Mouse (Mus musculus) adrenal gland, adult 18-20 months (tissue): Measurements from ENCODE around the gene Adgrg2. TPM values are rescaled to one million over a fixed set of nuclear protein-coding genes. Genes with fewer than 3 reads are reported as not detected.

ENCODE experiments used
- DNase-seq, 2 experiments: peaks; one replicate each; pipeline ENCODE4 v3.0.0; 2021 to 2022; ENCODE audit warnings: low spot score in 2 of 2
- long read RNA-seq, 2 experiments: library from polyadenylated mRNA; stranded (forward); transcript quantifications; one replicate each; pipeline ENCODE4 v2.0.0; 2021
- total RNA-seq, 2 experiments: library from RNA; stranded (reverse); gene quantifications; 1 replicate in 1 of 2; 2 replicates in 1 of 2; pipeline ENCODE4 v1.2.3; 2021

Gene Adgrg2
- 1 to 10 TPM; 5.3 to 5.6 TPM for total RNA-seq
- long read RNA-seq, experiment 1, full-length matches to known transcripts = 1 of 1 reads
- long read RNA-seq, experiment 1, partial matches to known transcripts = 0 of 1 reads
- long read RNA-seq, experiment 1, other reads (novel, unspliced or antisense) = 0 of 1 reads
- long read RNA-seq, experiment 2, partial matches to known transcripts = 3 of 3 reads
- long read RNA-seq, experiment 2, other reads (novel, unspliced or antisense) = 0 of 3 reads

DNA sequence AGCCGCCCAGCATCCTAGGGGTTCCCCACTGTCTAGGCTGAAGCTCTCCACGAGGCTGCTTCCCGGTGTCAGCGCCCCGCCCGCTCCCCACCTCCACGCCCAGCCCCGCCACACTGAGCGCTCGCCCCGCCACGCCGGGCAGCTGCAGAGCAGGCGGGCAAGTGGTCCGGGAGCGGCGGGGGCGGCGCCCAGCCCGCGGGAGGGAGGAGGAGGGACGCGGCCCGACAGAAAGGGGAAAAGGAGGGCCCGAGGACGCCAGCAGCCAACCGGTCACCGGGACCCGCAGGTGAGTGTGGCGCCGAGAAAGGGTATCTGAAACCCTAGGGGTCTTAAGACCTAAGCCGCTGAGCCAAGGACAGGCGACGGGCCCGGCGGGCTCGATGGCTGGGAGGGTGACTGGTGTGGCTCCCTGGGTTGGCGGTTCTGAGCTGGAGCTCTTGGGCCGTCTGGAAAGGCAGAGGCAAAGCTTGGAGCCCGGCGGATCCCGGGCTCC is at the start of gene Adgrg2:
Adgrg2 (plus strand) TSS at position 227 of the 493 bp plus-strand sequence.
- peak; percentile 15 to 25 for DNase-seq

- no peak for DNase-seq
Observed at GRCm38 (mm10) chrX:160350995-160351394, 39.5 kb upstream of the Adgrg2 start.

DNA sequence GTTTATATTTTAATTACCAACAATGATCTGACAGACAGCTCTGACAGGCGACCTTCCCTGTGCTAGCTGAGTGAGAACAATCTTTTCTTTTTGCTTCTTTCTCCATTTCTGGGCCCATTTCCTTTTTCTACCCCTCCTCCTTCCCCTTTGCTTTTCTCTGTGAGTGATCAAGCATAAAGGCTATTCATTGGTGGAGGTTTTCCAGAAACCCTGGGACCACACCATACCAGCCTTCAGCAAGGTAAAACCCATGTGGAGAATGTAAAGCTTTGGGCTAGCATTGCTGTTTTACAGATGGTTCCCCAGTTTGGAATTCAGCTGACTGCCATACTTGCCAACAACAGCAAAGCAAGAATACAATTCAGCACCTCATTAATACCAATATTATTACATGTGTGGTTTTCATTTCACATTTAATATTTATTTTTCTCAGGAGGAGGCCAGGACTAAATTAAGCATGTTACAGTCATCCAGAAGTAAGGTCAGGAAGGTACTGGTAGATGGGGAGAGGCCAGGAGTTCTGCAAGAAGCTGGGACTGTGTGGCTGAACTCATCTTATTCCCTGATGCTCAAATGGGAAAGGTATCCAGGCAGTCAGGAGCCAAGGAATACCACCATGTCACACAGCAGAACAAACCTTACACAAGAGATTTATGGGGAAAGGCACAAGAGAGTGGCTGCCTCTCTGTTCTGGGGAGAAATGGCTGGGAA is 38.4 kb upstream of the Adgrg2 start:
- DNase-seq = no peak

GRCm38 (mm10) chrX:160384748-160385501 is 5.6 kb upstream of the Adgrg2 start:
- DNase-seq = peak in 1 of 2 experiments; percentile 4

DNA sequence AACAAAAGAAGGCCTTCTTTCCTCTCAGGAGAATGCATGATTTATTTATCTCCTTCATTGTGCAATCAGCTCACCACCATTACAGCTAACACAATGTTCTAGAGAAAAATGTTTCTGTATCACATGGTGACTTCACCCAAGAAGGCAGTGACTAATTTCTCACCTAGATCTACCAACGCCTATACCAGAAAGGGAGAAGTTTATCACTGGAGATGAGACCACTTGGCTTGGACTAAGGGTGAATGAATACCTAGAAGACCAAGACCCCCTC is 5.1 kb upstream of the Adgrg2 start:
- no peak for DNase-seq

- no peak for DNase-seq
Observed at GRCm38 (mm10) chrX:160412930-160413453, 22.5 kb downstream of the Adgrg2 start.

GRCm38 (mm10) chrX:160413881-160414395 is 23.4 kb downstream of the Adgrg2 start:
- DNase-seq = no peak

DNA sequence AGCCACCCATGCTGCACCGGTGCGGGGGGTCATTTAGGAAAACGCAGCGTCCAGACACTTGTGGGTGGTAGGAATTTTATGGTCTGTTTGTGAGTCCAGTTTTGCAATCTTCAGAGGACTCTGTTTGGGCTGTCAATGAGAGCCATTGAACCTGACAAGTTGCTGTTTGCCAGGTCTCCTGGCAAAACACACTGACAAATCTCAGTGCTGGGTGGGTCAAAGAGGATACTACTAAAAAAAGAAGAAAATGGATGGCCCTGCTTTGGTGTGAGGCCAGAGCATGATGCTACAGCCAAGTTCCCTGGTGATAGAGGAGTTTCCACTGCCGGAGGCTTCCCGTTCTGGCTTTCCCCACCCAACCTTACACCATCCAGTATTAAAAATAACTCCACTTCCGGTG is 27.9 kb downstream of the Adgrg2 start:
- DNase-seq = no peak

GRCm38 (mm10) chrX:160423737-160424136 is 33.2 kb downstream of the Adgrg2 start:
- no peak for DNase-seq

DNA sequence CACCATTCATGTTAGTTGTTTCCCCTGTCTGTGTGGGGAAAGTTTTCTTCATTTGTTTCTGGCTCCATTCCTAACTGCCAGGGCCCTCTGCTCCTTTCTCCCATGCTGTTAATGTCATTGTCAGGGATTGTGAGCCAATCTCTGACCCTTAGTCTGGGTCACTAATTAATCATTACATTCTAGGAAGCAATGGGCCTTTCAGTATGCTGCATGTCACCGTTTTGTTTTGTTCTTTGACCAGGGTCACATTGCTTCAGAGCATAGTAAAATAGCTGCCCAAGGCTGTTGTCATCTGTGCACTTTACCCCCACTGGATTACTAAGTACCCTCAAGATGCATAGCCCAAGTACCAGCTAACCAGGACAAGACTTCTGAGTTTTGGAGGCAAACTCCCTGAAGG is 36.0 kb downstream of the Adgrg2 start:
- DNase-seq = peak in 1 of 2 experiments; percentile 5

DNA sequence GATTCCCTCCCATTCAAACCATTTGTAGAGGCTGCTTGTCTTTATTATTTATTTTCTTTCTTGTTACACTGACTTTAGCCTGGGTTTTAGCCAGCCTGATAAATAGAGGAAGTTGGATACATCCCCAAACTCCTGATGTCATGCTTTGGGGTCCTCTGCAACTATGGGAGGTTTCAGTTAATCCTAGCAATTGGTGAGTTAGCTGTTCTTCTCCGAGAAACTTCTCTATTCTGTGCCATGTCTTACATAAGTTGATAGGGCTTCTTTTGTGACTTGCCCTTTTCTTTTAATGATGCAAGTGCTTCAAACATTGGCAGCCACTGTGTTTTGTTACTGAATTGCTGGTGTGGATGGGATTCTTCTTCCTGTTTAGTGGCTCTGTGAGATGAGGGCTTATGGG is 36.4 kb downstream of the Adgrg2 start:
- no peak for DNase-seq

DNA sequence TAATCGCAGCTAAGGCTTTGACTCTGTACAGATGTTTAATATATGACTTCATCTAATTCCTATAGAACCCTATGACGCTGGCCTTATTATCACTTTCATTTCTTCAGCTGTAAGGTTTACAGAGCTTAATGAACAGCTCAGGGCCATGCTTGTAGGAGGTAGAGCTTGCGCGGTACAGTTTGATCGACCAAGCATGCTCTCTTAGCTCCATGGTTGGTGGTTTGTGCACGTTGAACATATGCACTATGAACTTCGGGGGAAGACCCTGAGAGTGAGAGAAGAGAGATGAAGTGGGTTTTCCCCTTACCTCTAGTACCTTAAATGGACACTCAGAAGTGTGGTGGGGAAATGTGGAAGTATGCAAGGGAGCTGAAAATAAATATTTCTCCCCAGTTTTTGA is 41.7 kb downstream of the Adgrg2 start:
- no peak for DNase-seq

GRCm38 (mm10) chrX:160441272-160441671 is 50.8 kb downstream of the Adgrg2 start:
- DNase-seq = no peak

- no peak for DNase-seq
Observed at GRCm38 (mm10) chrX:160448351-160448750, 57.9 kb downstream of the Adgrg2 start.

GRCm38 (mm10) chrX:160449363-160449762 is 58.9 kb downstream of the Adgrg2 start:
- no peak for DNase-seq

DNA sequence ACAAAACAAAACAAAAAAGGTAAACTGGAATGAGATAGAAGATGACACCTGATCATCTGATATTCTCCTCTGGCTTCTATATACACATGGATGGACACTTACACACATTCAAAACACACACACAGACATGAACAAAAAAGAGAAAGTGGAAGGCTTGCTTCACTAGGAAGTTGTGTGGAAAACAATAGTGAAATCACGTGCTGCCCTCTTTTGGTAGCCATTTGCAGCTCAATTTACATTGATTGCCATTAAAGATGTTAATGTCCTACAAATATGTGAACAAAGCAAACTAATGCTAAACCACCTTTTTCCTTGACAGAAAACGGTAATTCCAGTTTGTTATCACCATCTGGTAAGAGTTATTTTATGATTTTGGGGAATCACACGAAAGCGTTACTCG is 65.2 kb downstream of the Adgrg2 start:
- no peak for DNase-seq

DNA sequence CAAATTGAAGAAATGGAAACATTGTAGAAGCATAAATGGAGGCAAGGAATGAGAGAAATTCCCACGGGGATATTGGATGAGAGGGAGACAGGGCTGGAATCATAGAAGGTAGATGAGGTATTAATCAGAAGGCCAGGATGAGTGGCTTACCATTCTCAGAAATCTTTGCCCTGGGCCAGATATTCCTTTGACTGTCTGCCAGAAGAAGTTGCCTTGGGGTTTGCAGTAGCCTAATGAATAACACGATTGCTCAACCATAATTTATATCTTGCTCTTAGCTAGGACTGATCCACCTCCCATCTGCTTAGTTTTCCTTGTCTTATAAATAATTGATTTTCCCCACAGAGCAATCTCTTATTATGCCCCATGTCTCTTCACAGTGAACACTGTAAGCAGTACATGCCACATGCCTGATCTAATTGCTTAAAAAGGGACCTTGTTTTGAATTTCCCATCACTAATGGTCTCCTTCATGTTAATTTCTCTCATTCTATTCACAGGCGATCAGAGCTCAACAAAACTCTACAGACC is 80.8 kb downstream of the Adgrg2 start:
- no peak for DNase-seq

DNA sequence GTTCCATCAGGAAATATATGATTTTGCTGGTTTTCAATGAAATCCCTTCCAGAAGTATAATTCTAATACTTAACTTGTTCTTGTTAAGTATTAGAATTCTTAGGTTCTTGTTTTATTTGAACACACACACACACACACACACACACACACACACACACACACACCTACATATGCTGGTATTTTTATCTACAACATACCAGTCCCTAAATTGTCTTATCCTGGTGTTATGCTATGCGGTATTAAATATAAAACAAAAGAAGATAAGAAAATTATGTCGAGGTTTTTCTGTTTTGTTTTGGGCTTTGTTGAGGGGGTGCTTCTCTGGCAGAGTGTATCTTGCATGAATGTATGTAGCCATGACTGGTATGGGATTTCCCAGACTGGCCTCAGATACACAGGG is 99.3 kb downstream of the Adgrg2 start:
- no peak for DNase-seq

GRCm38 (mm10) chrX:160494333-160494732 is 103.8 kb downstream of the Adgrg2 start:
- no peak for DNase-seq

- no peak for DNase-seq
Observed at GRCm38 (mm10) chrX:160494921-160495320, 104.4 kb downstream of the Adgrg2 start.

- no peak for DNase-seq
Observed at GRCm38 (mm10) chrX:160496473-160496872, 106.0 kb downstream of the Adgrg2 start.
